Mouse (Mus musculus) thymus, adult 18-20 months (tissue): ENCODE measurements around the gene Mocs3.

Experiments used
- DNase-seq, 2 experiments: peaks; one replicate each; pipeline ENCODE4 v3.0.0; 2022; ENCODE audit warnings: mixed read lengths in 2 of 2

The Mocs3 gene

GRCm38 (mm10) chr2:168230026-168230728, at the start of gene Mocs3, which contains the start of the genes Gm20716 and Dpm1:
Mocs3 (plus strand) TSS chr2:168230622.
Gm20716 (minus strand) TSS chr2:168230364.
Dpm1 (minus strand) TSS chr2:168230591.
- DNase-seq: peak; percentile 69 to 76

GRCm38 (mm10) chr2:168191856-168192255, 38.6 kb upstream of the Mocs3 start:
- DNase-seq: no peak

- no peak for DNase-seq
Observed at GRCm38 (mm10) chr2:168193685-168194084, 36.7 kb upstream of the Mocs3 start.

GRCm38 (mm10) chr2:168195721-168196120, 34.7 kb upstream of the Mocs3 start:
- DNase-seq: no peak

- no peak for DNase-seq
Observed at GRCm38 (mm10) chr2:168198421-168198820, 32.0 kb upstream of the Mocs3 start.

DNA sequence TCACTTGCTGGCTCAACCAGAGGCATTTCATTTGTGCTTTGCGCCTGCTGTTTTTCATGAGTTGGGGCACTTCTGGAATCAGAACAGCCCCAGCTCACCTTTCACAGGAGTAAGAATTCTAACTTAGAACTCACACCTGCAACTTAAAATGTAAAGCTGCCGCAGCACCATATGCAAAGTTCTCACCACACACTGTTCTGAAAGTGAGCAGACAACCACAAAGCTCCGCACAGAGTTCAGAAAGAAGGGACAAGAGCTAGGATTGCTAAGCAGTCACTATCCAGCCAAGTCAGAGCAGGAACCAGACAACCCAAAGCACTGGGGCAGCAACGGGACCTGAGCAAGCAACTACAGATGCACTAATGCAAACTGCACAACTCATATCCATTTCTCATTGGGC, 30.9 kb upstream of the Mocs3 start:
- no peak for DNase-seq

DNA sequence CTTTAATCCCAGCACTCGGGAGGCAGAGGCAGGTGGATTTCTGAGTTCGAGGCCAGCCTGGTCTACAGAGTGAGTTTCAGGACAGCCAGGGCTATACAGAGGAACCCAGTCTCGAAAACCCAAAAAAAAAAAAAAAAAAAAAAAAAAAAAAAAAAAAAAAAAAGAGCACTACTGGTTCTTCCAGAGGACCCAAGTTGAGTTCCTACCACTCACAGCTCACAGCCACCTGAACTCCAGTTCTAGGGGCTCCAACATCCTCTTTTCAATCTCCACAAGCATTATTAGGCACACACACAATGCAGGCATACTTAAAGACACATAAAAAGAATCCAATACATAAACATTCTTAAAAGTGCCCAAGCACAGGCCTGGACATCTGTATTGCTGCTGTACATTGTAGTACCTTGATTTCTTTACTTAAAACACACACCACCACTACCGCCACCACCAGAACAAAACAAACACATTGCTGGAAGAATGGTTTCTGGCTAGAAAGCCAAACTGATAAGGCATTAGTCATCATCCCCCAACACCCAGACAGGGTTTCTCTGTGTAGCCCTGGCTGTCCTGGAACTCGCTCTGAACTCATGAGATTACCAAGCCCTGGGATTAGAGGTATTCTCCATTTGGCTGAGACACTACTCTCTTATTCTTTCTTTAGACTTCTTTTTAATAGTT, 30.3 kb upstream of the Mocs3 start:
- DNase-seq: no peak

DNA sequence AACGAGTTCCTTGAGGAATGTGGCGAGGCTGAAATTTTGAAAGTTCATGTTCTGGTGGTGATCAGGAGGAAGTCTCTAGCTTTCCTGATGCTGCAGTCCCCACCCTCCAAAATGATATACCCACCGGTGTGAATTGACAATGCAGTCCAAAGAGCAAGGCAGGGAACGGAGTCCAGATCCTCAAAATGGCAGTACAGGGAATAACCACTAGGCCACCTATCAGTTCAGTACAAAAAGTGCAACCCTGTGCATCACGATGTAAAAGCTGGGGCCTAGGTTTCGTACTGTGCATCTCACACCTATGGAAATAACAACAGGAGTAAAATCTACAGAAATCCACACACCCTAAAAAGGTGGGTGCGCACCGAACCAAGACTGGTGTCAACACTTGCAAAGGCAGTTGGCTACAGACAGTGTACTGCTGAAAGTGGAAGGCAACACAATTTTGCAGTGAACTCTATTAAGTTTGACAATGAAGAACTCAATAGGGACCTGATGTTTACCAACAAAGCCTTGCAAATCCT, 25.9 kb upstream of the Mocs3 start:
- DNase-seq: no peak

DNA sequence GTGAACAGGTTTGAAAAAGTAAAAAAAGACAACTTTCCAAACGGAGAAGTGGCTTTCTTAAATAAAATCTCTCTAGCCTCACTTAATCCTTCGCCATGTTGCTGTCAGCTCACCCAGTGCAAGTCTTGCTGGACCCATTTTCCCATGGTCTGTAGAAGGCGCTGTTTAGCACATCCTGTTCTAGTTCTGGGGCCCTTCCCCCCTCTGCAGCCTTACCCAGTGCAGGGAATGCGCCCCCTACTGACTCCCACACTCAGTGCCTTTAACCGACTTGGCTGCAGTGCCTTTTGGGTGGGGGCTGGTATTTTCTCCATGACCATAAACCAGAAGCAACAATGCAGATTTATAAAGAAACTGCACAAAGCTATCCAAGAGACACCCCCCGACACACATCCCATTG, 25.2 kb upstream of the Mocs3 start:
- DNase-seq: peak; percentile 65 to 78

GRCm38 (mm10) chr2:168205681-168206631, 24.5 kb upstream of the Mocs3 start:
- DNase-seq: peak; percentile 36 to 38

DNA sequence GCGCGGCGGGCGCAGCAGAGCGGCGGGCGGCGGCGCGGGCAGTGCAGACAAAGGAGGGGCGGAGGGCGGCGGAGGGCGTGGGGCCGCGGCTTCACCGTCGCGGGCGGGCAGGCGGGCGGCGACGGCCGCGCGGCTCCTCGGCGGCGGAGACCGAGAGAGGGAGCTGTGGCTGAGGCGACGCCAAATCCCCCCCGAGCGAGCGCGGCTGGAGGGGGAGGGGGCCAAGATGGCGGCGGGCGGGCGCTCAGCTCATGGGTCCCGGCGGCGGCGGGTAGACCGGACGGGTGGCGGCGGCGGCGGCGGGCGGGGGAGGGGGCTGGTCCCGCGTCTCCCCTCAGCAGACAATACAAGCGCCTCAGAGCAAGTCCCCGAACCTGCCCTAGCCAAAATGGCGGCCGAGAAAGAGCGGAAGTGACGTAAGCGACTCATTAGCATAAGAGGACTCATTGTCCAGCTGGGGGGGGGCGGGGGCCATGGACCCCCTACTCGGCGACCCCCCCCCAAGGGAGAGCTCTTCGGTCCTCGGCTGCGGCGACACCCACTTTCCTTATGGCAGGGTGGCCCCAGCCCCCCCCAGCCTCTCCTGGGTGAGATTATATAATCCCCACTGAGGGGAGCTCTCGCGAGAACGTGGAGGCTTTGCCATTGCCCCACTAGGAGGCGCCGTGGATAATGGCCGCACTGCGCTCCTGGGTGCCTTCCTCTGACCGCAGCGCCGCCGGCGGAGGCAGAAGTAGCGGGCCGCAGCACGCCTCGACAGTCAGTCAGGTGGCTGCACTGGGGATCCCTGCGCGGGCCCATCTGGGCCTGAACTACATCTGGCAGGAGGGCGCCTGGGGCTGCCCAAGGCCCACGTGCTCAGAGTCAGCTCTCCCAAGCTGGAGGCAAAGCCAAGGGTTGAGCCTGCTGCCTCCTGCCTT, 23.4 kb upstream of the Mocs3 start, which contains the start of gene Adnp:
Gene Adnp, minus strand, starts transcription at position 388 of the 920 bp plus-strand sequence.
- peak; percentile 92 to 95 for DNase-seq

GRCm38 (mm10) chr2:168207883-168208282, 22.5 kb upstream of the Mocs3 start:
- no peak for DNase-seq

GRCm38 (mm10) chr2:168213788-168214397, 16.5 kb upstream of the Mocs3 start:
- DNase-seq: no peak

DNA sequence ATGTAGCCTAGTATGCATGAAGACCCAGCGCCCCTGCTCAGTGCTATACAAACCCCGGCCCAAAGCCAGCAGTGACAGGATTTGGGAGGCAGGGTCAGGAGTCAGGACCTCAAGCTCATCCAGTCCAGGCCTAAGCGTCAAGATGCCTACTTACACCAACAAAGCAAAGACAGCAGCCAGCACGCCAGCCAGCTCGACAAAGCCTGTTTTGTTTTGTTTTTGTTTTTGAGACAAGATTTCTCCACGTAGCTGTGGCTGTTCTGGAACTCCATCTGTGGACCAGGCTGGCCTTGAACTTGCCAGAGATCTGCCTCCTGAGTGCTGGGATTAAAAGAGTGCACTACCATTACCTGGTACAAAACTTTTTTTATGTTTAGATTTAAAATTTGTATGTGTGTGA, 7.1 kb upstream of the Mocs3 start:
- no peak for DNase-seq

GRCm38 (mm10) chr2:168229116-168230025, 1.1 kb upstream of the Mocs3 start:
- DNase-seq: no peak

DNA sequence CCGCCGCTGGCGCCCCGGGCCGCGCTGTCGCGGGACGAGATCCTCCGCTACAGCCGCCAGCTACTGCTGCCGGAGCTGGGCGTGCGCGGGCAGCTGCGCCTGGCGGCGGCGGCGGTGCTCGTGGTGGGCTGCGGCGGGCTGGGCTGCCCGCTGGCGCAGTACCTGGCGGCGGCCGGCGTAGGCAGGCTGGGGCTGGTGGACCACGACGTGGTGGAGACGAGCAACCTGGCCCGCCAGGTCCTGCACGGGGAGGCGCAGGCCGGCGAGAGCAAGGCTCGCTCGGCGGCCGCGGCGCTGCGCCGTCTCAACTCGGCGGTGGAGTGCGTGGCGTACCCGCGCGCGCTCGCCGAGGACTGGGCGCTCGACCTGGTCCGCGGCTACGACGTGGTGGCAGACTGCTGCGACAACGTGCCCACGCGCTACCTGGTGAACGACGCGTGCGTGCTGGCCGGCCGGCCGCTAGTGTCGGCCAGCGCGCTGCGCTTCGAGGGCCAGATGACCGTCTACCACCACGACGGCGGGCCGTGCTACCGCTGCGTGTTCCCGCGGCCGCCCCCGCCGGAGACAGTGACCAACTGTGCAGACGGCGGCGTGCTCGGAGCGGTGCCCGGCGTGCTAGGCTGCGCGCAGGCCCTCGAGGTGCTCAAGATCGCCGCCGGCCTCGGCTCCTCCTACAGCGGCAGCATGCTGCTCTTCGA, 500 bp downstream of the Mocs3 start:
- peak in 1 of 2 experiments; percentile 20 for DNase-seq

- peak in 1 of 2 experiments; percentile 12 for DNase-seq
Observed at GRCm38 (mm10) chr2:168231471-168231829, 1.0 kb downstream of the Mocs3 start.

DNA sequence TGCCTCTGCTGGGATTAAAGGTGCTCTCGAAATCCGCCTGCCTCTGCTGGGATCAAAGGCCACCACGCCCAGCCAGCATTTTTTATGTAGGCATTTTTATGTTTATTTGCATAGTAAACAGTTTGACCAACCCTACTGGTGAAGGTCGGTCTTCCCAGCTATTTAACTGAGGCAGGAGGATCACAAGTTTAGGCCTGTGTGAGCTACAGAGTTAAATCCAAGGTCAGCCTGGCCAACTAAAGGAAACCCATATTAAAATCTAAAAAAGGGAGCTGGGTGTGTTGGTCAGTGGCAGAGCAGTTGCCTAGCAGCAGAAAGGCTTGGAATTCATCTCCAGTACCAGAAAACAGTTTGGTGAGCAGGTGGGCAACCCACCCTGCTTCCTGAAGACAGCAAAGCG, 2.9 kb downstream of the Mocs3 start:
- no peak for DNase-seq

GRCm38 (mm10) chr2:168238335-168238734, 7.9 kb downstream of the Mocs3 start:
- DNase-seq: no peak
